Comparison of ENCODE assay signal across 18 mouse cellular contexts in the genomic region with DNA sequence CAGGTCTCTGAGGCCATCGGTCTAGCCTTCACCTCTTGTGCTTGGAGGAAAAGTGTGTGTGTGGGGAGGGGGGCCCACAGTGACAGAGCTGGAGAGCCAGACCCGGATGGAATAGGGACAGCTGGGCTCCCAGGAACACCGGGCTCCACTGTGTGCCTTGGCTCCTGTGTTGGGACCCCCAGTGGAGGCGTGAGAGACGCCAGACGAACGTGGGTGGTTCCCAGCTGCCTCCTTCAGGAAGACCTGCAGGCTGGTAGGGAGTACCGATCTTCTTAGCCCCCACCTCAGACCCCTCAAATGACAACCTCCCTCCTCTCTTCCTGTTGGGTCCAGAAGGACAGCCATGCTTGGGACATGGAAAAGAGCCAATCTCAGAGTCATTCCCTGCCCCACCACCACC. TPM values are rescaled to one million over a fixed set of nuclear protein-coding genes. Genes with fewer than 3 reads are reported as not detected.
"Had no signal": no experiment of that assay in that cellular context is flagged by ENCODE, and none has a peak within 500 bp of the region (broad histone marks: within the 10 kb centered on the region; RNA-seq: fewer than 3 reads in every experiment).

No protein-coding gene starts in this region.

- H3K9me3 ChIP-seq: kidney, embryonic 15.5 days; limb, embryonic 13.5 days; midbrain, embryonic 12.5 days had no signal

- H3K4me3 ChIP-seq: kidney, embryonic 15.5 days; limb, embryonic 13.5 days; midbrain, embryonic 12.5 days had no signal

- H3K36me3 ChIP-seq: kidney, embryonic 15.5 days; limb, embryonic 13.5 days; midbrain, embryonic 12.5 days had no signal

- H3K27ac ChIP-seq: kidney, embryonic 15.5 days; limb, embryonic 13.5 days; liver, embryonic 14.5 days; midbrain, embryonic 12.5 days had no signal

- H3K9ac ChIP-seq: kidney, embryonic 15.5 days; limb, embryonic 13.5 days; liver, embryonic 14.5 days; midbrain, embryonic 12.5 days had no signal

- DNase-seq: kidney, adult 2 months; kidney, postnatal 14 days; lung, adult 18-20 months; right cerebral cortex, postnatal 4 days; spleen, adult 18-20 months; thymus, adult 18-20 months; thymus, postnatal 14 days had no signal

- H3K4me2 ChIP-seq: kidney, embryonic 15.5 days; limb, embryonic 13.5 days; midbrain, embryonic 12.5 days had no signal

RNA-seq across cellular contexts. Expression of a gene that starts 0.9 kb away (rescaled TPM):
- total RNA-seq: megakaryocyte-erythroid progenitor cell, adult 5-6 weeks; neutrophil, adult 5-6 weeks had no signal

RNA-seq across cellular contexts. Expression of a gene that starts 14.1 kb away (rescaled TPM):
- total RNA-seq: neutrophil, adult 5-6 weeks had no signal

RNA-seq across cellular contexts. Expression of a gene that starts 17.4 kb away (rescaled TPM):
- total RNA-seq: layer of hippocampus, postnatal 36 days; left cerebral cortex, adult 8-10 months; left cerebral cortex, postnatal 25 days; liver, adult 2 months; megakaryocyte-erythroid progenitor cell, adult 5-6 weeks; neutrophil, adult 5-6 weeks had no signal
- polyA plus RNA-seq: midbrain, postnatal 0 days had no signal
